Mouse (Mus musculus) spleen, adult 2 months (tissue): ENCODE measurements at regions not wholly inside any gene's neighbourhood (a gene's known extent, or its start where the extent isn't known, plus 50 kb on each side); places are given as distances from the start of the nearest gene placed in this dataset.

Experiments
- CTCF ChIP-seq: fragments of 200-500 bp; IDR thresholded peaks from 2 replicates; pipeline ENCODE4 v1.5.1; 2011; ENCODE audit warnings: mild to moderate bottlenecking, inconsistent platforms; ENCODE audit not compliant: insufficient read depth, insufficient read length, insufficient replicate concordance; ENCODE audit errors: extremely low read depth
- POLR2A ChIP-seq: fragments of 200-500 bp; IDR thresholded peaks from 2 replicates; pipeline ENCODE4 v1.6.1; 2011; ENCODE audit warnings: low read depth, low read length, inconsistent platforms

- TF ChIP-seq POLR2A (no peak), CTCF (no peak)
These were observed 55.1 kb upstream of the Igsf21 start for GRCm38 (mm10) chr4:140301661-140302060.
